Mouse (Mus musculus): ENCODE measurements around the gene Ppy. TPM values are rescaled to one million over a fixed set of nuclear protein-coding genes. Genes with fewer than 3 reads are reported as not detected.

Gene Ppy
- not detected in 2 replicates for polyA plus RNA-seq (2012; rRNA removed)
- not detected in 2 replicates for polyA plus RNA-seq (2014; fragmentation: Nextera tagmentation; extraction: Ambion mirVana)

DNA sequence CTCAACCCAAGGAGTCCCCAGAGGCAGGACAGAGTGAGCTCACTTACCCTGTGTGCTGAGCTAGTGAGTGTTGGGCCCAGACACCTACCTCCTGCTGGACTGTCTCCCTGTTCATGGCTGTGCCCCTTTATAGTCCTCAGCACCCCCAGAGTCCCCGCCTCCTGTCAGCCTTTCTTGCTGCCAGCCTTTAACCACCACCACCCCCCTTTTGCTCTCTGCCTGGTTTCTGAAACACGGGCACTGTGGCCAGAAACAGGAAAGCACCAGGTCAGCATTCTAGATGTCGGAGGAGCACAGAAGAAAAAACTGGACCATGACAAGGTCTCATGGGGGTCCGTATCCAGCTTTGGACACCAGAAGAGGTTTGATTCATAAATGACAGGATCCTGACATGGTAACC, at the start of gene Ppy:
Gene Ppy, minus strand, starts transcription at position 101 of the 400 bp plus-strand sequence.
- Histone ChIP-seq H3K9me3 (ENCODE audit: control insufficient read depth, low read length) (no peaks in the 10 kb centered on the region), H3K4me1 (replicated peaks; ENCODE audit: control insufficient read depth in 2 of 2, insufficient read depth in 2 of 2, low read length in 1 of 2) (peaks cover 15 to 27% of the 10 kb centered on the region in 2 experiments), H3K27me3 (ENCODE audit: control insufficient read depth, insufficient read depth, low read length) (peaks cover 34% of the 10 kb centered on the region), H3K36me3 (replicated peaks; ENCODE audit: control insufficient read depth, insufficient read depth, low read depth) (no peaks in the 10 kb centered on the region), H3K27ac (no peak within 1 kb of the TSS), H3K9ac (replicated peaks) (no peak within 1 kb of the TSS), H3K4me2 (ENCODE audit: low read depth) (no peak within 1 kb of the TSS), H3K4me3 (ENCODE audit: insufficient read depth in 1 of 2, low read depth in 2 of 2, low read length in 2 of 2) (no peak within 1 kb of the TSS)
- DNase-seq (ENCODE audit: low read depth in 3 of 3, low spot score in 3 of 3) = no peak
- WGBS (ENCODE audit: insufficient replicate concordance) = 48% methylated on average over 4 of the region's 4 CpGs
- ATAC-seq (ENCODE audit: insufficient read depth) = no peak
- TF ChIP-seq EP300 (IDR thresholded peaks at IDR 0.05; ENCODE audit: low read depth) = no peak
- no peak for TF ChIP-seq CTCF (IDR thresholded peaks at IDR 0.05; ENCODE audit: low read depth)

DNA sequence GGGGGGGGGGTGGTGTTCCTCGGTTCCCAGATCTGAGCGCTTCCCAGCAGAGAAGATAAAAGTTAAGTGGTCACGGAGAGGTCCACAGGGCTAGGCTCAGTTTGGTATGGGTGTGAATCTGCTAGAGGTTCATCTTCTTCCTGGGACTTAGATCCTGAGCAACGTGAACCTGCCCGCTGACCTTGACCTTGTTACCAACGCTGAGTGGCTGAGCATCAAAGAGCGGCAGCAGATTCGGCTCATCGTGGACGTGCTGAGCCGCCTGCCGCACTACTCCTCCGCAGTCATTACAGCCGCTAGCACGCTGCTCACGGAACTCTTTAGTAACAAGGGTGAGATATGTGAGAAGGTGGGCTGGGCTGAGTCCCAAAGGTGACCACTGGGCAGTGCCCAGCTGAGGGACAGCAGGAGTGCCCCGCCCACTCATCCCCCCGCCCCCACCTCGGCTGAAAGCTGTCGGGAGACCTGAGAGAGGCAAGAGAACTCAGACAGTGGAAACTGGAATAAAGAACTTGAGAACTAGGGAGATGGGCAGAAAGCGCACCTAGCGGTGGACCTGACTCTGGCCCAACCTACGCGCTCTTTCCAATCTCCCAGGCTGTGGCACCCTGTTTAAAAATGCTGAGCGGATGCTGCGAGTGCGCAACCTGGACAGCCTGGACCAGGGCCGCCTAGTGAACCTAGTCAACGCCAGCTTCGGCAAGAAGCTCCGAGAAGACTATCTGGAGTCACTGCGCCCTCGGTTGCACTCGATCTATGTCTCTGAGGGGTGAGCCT, 46.3 kb upstream of the Ppy start:
- ATAC-seq (ENCODE audit: insufficient read depth) (no peak), DNase-seq (ENCODE audit: low read depth in 3 of 3, low spot score in 3 of 3) (no peak)
- H3K9ac ChIP-seq (replicated peaks) = no peak overlapping the region
- no peak for TF ChIP-seq CTCF (IDR thresholded peaks at IDR 0.05; ENCODE audit: low read depth)
- no peak for TF ChIP-seq EP300 (IDR thresholded peaks at IDR 0.05; ENCODE audit: low read depth)
- peaks cover 39% of the 10 kb centered on the region for H3K27me3 ChIP-seq (ENCODE audit: control insufficient read depth, insufficient read depth, low read length)
- 19% methylated on average over 34 of the region's 34 CpGs for WGBS (ENCODE audit: insufficient replicate concordance)
- peak overlapping the region; percentile 66 for H3K4me2 ChIP-seq (ENCODE audit: low read depth)
- peaks cover 0 to 5% of the 10 kb centered on the region in 2 experiments; a peak in 3 of 4 replicates for H3K4me1 ChIP-seq (replicated peaks; ENCODE audit: control insufficient read depth in 2 of 2, insufficient read depth in 2 of 2, low read length in 1 of 2)
- no peaks in the 10 kb centered on the region for H3K9me3 ChIP-seq (ENCODE audit: control insufficient read depth, low read length)
- no peaks in the 10 kb centered on the region; the same call in 1 of the 2 replicates for H3K36me3 ChIP-seq (replicated peaks; ENCODE audit: control insufficient read depth, insufficient read depth, low read depth)
- H3K27ac ChIP-seq = no peak overlapping the region
- H3K4me3 ChIP-seq (ENCODE audit: insufficient read depth in 1 of 2, low read depth in 2 of 2, low read length in 2 of 2) = peak overlapping the region in 1 of 2 experiments; percentile 56; a peak in 2 of 4 replicates

DNA sequence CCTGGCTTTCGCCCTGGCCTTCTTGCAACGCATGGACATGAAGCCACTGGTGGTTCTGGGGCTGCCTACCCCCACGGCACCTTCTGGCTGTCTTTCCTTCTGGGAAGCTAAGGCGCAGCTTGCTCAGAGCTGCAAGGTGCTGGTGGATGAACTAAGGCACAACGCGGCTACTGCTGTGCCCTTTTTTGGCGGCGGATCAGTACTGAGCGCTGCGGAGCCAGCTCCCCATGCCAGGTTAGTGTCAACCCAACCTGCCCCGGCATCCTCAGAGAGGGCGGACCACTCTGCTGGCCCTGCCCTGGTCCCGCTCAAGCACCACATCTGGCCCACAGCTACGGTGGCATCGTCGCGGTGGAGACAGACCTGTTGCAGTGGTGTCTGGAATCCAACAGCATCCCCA, 45.4 kb upstream of the Ppy start:
- Histone ChIP-seq H3K9ac (replicated peaks) (peak overlapping the region; percentile 58), H3K4me3 (ENCODE audit: insufficient read depth in 1 of 2, low read depth in 2 of 2, low read length in 2 of 2) (peak overlapping the region; percentile 47 to 56), H3K4me2 (ENCODE audit: low read depth) (peak overlapping the region; percentile 66), H3K36me3 (replicated peaks; ENCODE audit: control insufficient read depth, insufficient read depth, low read depth) (no peaks in the 10 kb centered on the region; the same call in 1 of the 2 replicates), H3K27ac (no peak overlapping the region), H3K9me3 (ENCODE audit: control insufficient read depth, low read length) (no peaks in the 10 kb centered on the region), H3K27me3 (ENCODE audit: control insufficient read depth, insufficient read depth, low read length) (peaks cover 39% of the 10 kb centered on the region), H3K4me1 (replicated peaks; ENCODE audit: control insufficient read depth in 2 of 2, insufficient read depth in 2 of 2, low read length in 1 of 2) (peaks cover 0 to 5% of the 10 kb centered on the region in 2 experiments; a peak in 3 of 4 replicates)
- no peak for TF ChIP-seq EP300 (IDR thresholded peaks at IDR 0.05; ENCODE audit: low read depth)
- no peak for TF ChIP-seq CTCF (IDR thresholded peaks at IDR 0.05; ENCODE audit: low read depth)
- ATAC-seq (ENCODE audit: insufficient read depth) (no peak), DNase-seq (ENCODE audit: low read depth in 3 of 3, low spot score in 3 of 3) (no peak)
- 10% methylated on average over 17 of the region's 17 CpGs for WGBS (ENCODE audit: insufficient replicate concordance)

DNA sequence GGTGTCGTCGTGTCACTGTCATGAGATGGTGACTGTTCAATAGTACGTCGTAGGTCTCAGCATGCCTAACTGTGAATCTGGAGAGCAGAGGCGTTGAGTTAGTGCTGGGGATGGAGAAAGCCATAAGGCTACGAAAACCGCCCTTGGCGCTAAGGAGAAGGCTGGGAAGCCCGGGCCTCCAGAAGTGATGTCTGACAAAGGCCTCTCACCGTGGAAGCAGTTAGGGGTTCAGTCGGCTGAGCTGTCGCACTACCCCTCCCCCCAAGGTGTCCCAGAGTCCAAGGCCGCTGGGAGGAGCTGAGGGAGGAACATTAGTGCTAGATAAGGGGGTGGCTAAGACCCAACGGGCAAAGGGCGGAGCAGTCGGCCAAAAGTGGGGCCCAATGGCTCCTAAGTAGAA, 44.9 kb upstream of the Ppy start:
- Histone ChIP-seq H3K9ac (replicated peaks) (peak overlapping the region; percentile 58), H3K4me3 (ENCODE audit: insufficient read depth in 1 of 2, low read depth in 2 of 2, low read length in 2 of 2) (peak overlapping the region; percentile 47 to 56), H3K4me1 (replicated peaks; ENCODE audit: control insufficient read depth in 2 of 2, insufficient read depth in 2 of 2, low read length in 1 of 2) (peaks cover 0 to 5% of the 10 kb centered on the region in 2 experiments; a peak in 3 of 4 replicates), H3K27ac (no peak overlapping the region), H3K27me3 (ENCODE audit: control insufficient read depth, insufficient read depth, low read length) (peaks cover 39% of the 10 kb centered on the region), H3K36me3 (replicated peaks; ENCODE audit: control insufficient read depth, insufficient read depth, low read depth) (no peaks in the 10 kb centered on the region; the same call in 1 of the 2 replicates), H3K4me2 (ENCODE audit: low read depth) (peak overlapping the region; percentile 66), H3K9me3 (ENCODE audit: control insufficient read depth, low read length) (no peaks in the 10 kb centered on the region)
- WGBS (ENCODE audit: insufficient replicate concordance) = under 1% methylated on average over 16 of the region's 16 CpGs
- peak in 2 of 3 experiments; percentile 38 to 44 for DNase-seq (ENCODE audit: low read depth in 3 of 3, low spot score in 3 of 3)
- ATAC-seq (ENCODE audit: insufficient read depth) = peak; percentile 67
- TF ChIP-seq CTCF (IDR thresholded peaks at IDR 0.05; ENCODE audit: low read depth) = no peak
- no peak for TF ChIP-seq EP300 (IDR thresholded peaks at IDR 0.05; ENCODE audit: low read depth)

DNA sequence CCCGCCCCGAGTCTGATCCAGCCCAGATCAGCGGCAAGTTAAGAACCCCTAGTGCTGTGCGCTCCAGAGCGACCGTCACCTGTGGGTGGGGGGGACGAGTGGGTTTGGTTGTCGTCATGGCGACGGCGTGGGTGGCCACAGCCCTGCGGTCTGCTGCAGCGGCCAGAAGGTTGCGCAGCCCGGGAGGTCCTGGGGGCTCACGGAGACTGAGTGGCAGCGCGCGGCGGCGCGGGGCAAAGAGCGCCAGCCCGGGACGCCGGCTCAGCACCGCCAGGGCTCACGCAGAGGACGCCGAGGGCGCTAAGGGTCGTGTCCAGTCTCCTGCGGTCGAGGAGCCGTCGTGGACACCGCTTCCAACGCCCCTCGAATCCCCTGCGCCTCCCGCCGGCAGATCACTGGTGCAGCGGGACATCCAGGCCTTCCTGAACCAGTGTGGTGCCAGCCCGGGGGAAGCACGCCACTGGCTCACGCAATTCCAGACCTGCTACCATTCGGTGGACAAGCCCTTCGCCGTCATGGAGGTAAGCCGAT, 44.4 kb upstream of the Ppy start, which contains the start of gene Nags:
Gene Nags, plus strand, starts transcription at position 43 of the 531 bp plus-strand sequence.
- 3% methylated on average over 45 of the region's 50 CpGs for WGBS (ENCODE audit: insufficient replicate concordance)
- DNase-seq (ENCODE audit: low read depth in 3 of 3, low spot score in 3 of 3) = peak in 1 of 3 experiments; percentile 47

More for the DNA sequence above, 44.4 kb upstream of the Ppy start, which contains the start of gene Nags:
- H3K9ac ChIP-seq (replicated peaks) = peak within 1 kb of the TSS; percentile 58
- H3K4me1 ChIP-seq (replicated peaks; ENCODE audit: control insufficient read depth in 2 of 2, insufficient read depth in 2 of 2, low read length in 1 of 2) = peaks cover 0 to 5% of the 10 kb centered on the region in 2 experiments; a peak in 3 of 4 replicates
- no peaks in the 10 kb centered on the region; the same call in 1 of the 2 replicates for H3K36me3 ChIP-seq (replicated peaks; ENCODE audit: control insufficient read depth, insufficient read depth, low read depth)
- H3K4me2 ChIP-seq (ENCODE audit: low read depth) = peak within 1 kb of the TSS; percentile 66
- ATAC-seq (ENCODE audit: insufficient read depth) = peak; percentile 8
- no peak within 1 kb of the TSS for H3K27ac ChIP-seq
- peak within 1 kb of the TSS; percentile 47 to 56 for H3K4me3 ChIP-seq (ENCODE audit: insufficient read depth in 1 of 2, low read depth in 2 of 2, low read length in 2 of 2)
- peaks cover 39% of the 10 kb centered on the region for H3K27me3 ChIP-seq (ENCODE audit: control insufficient read depth, insufficient read depth, low read length)
- TF ChIP-seq CTCF (IDR thresholded peaks at IDR 0.05; ENCODE audit: low read depth) (no peak), EP300 (IDR thresholded peaks at IDR 0.05; ENCODE audit: low read depth) (no peak)
- H3K9me3 ChIP-seq (ENCODE audit: control insufficient read depth, low read length) = no peaks in the 10 kb centered on the region

All from liver, embryonic 14.5 days (tissue).